Mouse (Mus musculus) mouse trophoblast stem cell (cell line): ENCODE measurements around the gene Zic1.

Source experiments
- in situ Hi-C, 2 experiments: fragments of 300-500 bp; cut with MseI, MboI; formaldehyde crosslinking; loops; 2 replicates in 1 of 2; 3 replicates in 1 of 2; pipeline ENCODE4 v1.15.1; 2025

Gene Zic1

DNA sequence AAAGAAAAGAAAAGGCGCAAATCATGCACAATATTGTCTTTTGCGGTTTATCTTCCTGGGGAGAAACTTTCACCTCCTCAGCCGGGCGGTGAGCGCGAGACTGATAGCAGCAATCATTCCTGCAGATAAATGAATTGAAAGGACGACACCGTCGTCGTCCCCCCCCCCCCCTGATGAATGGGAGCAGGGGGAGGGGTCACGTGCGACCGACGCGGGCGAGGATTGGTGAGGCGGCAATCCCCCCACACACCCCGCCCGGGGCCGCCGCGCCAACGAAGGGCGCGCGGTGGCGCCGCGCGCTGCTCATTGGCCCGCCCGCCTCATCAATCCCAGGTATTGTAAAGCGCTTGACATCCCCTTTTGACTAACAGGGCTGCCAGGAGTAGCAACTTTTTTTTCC lies at the start of gene Zic1:
TSS of gene Zic1 (minus strand) at position 147 of the 400 bp plus-strand sequence.
- in situ Hi-C loops = no loop called here

GRCm38 (mm10) chr9:91414007-91414661 lies 48.5 kb upstream of the Zic1 start:
- in situ Hi-C loops = no loop called here

DNA sequence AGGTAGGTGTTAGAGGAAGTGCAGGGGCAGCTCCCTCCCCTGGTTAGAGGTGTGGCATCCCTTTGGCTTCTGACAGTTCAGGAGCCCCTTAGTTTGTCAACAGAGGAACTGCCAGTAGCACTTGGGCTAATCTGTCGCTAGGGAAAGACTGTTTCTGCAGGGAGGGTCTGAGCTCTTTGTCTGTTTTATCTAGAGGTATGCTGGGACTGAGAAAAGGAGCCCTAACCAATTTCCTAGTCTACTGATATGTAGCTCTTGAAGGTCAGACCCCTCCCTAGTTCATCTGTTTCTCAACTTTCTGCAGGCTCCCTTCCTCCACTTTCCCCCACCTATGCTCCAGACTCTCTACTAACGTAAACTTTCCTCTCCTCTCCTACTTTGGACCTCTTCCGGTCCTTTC lies 44.2 kb upstream of the Zic1 start:
- in situ Hi-C loops = no loop called here

DNA sequence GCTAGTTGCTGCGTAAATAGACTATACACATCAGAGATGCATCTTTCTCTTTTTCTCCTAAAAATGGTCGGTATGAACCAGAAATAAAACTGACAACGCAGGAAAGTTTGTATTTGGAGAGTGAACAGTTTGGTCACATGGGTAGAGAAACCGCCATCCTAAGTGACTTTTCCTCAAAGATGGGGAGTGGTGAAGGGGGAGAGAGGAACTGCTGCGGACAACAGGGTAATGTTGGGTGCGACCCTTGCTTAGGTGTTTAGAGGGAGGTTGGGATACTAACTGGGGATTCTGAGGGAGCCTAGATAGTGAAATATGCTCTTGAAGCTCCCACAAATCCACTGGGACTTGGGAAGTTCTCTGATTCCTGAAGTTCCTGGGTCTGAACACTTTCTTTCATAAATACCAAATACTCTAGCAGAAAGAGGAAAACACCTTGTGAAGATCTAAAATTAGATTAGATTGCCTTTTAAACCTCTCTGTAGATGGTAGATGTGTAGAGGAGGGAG lies 40.7 kb upstream of the Zic1 start:
- in situ Hi-C loops = no loop called here

GRCm38 (mm10) chr9:91405753-91406178 lies 40.2 kb upstream of the Zic1 start:
- in situ Hi-C loops = no loop called here

- in situ Hi-C loops = no loop called here
Observed at GRCm38 (mm10) chr9:91404905-91405752, 39.5 kb upstream of the Zic1 start.

GRCm38 (mm10) chr9:91404229-91404628 lies 38.6 kb upstream of the Zic1 start:
- in situ Hi-C loops = no loop called here

DNA sequence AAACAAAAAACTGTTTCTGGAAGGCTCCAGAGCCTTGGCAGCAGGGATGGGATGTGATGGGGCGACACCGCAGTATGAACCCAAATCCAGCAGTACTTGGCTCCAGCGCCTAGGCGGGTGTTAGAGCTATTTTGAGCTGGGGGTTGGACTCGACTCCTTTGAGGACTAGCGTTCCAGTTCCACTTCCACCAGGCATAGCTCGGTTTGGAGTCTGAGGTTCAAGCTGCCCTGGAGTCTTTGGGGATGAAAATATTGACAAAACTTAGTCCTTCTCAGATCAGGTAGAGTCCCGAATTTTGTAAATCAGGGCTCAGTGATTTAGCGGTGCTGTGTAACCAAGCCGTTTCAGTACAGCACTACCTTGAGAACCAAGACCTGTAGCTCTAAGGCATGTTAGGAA lies 35.9 kb upstream of the Zic1 start:
- in situ Hi-C loops = no loop called here

- in situ Hi-C loops = no loop called here
Observed at GRCm38 (mm10) chr9:91400482-91401093, 35.0 kb upstream of the Zic1 start.

GRCm38 (mm10) chr9:91399976-91400375 lies 34.4 kb upstream of the Zic1 start:
- in situ Hi-C loops = no loop called here

GRCm38 (mm10) chr9:91395066-91395772 lies 29.6 kb upstream of the Zic1 start:
- in situ Hi-C loops = no loop called here

DNA sequence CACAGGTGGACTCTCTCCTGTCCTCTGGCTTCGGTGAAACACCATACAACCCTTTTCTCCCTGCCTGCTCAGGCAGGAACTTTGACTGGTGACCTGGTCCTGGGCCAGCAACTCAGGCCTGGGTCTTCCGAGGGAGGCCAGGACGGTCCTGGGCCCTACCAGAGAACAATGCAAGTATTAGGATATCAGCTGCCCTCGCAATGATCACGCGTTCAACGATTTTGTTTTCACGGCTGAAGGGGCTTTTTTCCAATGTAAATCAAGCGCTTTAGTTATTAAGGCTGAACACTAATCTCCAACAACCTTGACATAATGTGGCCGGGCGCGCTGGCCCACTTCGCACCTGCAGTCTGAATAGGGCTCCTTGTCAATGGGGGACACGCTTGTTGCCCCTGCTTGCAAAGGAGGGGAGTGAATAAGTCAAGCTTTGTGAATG lies 28.6 kb upstream of the Zic1 start:
- in situ Hi-C loops = no loop called here

DNA sequence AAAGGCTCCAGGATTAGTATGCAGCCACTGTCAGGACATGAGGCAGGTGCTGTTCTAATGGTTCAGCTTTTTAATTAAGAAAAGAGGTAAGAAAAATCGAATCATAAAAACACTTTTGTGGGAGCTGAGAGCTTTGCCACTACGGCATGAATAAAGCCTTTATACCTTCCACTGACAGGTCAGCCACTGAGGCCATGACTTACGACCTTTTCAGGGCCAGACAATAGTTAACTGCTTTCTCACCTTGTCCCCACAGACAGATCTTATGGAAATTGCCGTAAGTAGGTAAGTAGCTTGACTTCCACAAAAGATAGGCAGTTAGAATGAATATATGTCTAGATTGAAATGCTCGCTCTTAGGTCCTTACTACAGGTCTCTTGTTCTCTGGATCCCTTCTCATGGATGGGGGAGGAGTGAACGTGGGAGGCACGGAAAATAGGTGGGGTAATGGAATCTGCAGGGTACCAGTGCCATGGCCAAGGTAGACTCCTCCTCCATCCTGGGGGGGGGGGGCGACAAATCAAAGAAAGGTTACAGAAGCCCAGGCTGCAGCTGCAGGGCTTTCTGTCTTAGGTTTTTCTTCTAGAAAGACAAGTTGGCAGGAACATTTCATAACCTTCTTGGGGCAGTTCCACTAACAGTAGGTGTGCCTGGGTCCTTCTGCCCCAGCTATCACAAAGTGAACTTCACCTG lies 27.9 kb upstream of the Zic1 start:
- in situ Hi-C loops = no loop called here

DNA sequence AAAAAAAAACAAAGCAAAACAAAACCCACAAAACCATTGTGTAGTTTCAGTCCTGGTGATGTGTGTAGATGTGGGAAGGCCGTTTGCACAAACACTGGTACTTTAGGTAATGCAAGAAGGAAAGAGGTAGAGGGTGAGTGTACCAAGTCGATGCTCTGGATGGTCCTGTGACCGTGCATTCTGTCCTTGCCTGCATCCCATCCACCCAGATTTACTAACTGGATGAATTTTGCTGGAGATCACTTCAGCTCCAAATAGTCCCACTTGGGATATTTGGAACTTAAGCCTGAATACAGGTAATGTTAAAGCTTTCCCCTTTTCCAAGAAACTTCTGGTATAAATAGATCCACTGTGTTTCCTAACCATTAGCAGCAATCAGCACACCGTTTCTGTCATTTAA lies 22.6 kb upstream of the Zic1 start:
- in situ Hi-C loops = no loop called here

DNA sequence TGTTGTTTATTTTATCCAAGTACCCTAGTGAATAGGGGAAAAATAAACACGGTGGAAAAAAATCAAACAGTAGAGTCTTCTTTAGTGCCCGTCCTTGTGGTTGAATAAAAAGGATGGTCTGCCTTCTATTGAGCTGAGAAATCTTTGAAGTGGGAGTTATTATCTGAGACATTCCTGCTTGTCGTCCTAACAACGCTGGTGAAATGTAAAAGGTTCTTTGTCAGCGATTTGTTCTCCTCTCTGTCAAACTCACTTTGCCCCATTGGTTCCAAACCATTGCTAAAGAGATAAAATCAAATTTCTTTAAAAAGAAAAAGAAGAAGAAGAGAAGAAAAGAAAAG lies 22.1 kb upstream of the Zic1 start:
- in situ Hi-C loops = no loop called here

GRCm38 (mm10) chr9:91386891-91387739 lies 21.5 kb upstream of the Zic1 start:
- in situ Hi-C loops = no loop called here

- in situ Hi-C loops = no loop called here
Observed at GRCm38 (mm10) chr9:91386502-91386890, 20.9 kb upstream of the Zic1 start.

DNA sequence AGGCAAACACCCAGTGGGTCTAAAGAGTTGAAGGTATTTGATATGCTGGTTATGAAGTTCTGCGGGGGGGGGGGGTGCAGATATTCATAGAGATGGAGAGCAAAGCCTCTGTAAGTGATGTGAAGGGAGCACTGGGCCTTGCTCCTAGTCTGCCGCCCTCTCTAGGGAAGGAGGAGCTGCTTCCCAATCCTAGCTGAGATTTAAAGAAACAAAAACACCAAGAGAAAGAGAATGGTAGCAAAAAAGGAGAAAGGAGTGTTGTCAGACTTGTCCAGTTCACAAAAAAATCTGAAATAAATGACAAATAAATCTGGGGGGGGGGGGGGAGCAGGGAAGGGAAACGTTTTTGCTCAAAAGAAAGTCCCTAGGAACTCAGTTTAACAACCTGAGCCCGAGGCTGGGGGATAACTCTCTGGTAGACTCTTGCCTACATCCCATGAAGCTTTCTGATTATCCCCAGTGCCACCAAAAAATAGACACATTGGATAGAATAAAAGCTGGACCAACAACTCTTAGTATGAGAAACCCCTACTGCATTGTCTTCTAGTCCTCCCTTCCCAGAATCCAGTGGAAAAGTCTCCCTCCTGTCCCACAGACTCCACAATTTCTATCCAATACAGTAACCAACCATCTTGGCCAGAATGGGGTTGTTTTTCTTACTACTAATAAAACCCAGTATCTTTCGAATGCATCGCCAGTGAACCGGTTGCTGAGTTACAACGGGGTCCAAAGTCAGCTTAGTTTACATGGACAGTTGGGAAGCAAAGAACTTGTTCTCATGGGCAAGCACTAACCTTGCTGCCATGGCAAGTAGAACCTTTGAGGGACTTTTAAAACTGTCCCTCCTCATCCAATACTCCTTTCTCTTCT lies 20.2 kb upstream of the Zic1 start:
- in situ Hi-C loops = no loop called here
